Mouse (Mus musculus): ENCODE measurements around the gene Ephx1. TPM values are rescaled to one million over a fixed set of nuclear protein-coding genes. Genes with fewer than 3 reads are reported as not detected.
"Not testable (repeated sequence)": the region's sequence is repeated elsewhere in the genome, so short reads cannot be mapped to it uniquely, and the experiment has no call there.

Gene Ephx1
- polyA plus RNA-seq, 1 experiment from 2014 or later: 2.0 TPM

DNA sequence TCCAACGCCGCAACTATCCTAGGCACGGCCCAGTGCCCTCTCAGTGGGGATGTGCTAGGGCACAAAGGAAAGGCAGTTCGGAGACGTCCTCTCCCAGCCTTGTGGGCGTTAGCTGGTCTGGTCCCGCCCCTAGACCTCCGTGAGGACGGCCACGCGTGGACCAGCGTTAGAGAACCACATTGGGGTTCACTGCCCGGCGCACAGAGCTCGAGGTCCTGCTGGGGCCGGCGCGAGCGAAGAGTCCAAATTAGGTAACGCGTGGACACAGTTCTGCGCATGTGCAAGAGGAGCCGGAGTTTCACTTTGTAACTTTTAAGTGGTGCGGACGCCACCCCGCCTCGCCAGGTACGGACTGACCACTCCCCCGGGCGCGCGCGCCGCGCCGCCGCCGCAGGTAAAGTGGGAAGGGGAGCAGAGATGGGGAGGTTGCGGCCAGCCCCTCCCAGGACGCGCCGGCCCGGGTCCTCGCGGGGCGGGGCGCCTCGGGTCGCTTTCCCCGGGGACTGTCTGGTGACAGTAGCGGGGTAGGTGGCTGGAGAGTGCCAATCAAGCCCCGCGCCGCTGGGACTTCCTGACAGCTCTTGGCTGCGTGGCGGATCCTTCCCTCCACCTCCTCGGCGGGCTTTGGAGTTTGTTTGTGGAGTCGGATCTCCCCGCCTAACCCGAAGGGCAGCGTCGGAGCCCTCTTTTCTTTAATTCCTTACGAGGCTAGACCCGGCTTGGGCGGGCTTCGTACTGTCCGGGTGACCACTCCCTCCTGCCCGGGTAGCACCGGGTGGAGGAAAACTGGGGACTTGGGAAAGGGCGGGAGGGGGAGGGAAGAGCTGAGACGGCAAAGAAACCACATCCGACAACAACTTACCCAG lies 78.3 kb downstream of the Ephx1 start, which contains the start of gene Tmem63a:
Gene Tmem63a (plus strand): TSS at position 179 of the 866 bp plus-strand sequence.
- Histone ChIP-seq H3K9ac (replicated peaks) (peak within 1 kb of the TSS; percentile 53), H3K4me2 (replicated peaks) (peak within 1 kb of the TSS; percentile 96), H3K36me3 (no peaks in the 10 kb centered on the region), H3K4me3 (replicated peaks) (peak within 1 kb of the TSS; percentile 66), H3K27me3 (peaks cover 66% of the 10 kb centered on the region), H3K4me1 (replicated peaks) (peaks cover 25% of the 10 kb centered on the region), H3K27ac (no peak within 1 kb of the TSS), H3K9me3 (no peaks in the 10 kb centered on the region)
- peak; percentile 41 for ATAC-seq
- WGBS: under 1% methylated on average over 73 of the region's 73 CpGs

DNA sequence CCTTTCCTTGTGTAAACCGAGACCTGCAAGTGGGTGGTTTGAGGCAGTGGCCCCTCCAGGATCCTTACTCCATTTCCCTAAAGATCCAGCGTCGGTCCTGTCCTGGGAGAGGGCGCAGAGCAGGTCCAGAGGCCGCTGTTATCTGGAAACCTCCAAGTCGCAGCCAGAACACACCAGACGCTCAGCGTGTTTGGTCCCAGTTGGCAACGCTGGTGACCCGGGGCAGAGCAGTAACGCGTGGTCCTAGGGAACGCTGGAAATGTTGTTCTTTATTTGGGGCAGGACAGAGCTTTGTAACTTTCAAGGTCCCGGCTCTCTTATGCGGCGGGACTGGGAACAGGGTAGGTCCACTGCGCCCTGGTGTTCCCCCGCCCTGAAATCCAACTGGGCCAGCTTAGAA lies 79.0 kb downstream of the Ephx1 start:
- H3K4me1 ChIP-seq (replicated peaks): peaks cover 29% of the 10 kb centered on the region
- no peaks in the 10 kb centered on the region for H3K36me3 ChIP-seq
- H3K27me3 ChIP-seq: peaks cover 73% of the 10 kb centered on the region
- H3K4me2 ChIP-seq (replicated peaks): peak overlapping the region; percentile 96
- ATAC-seq: no peak; the same call in 1 of the 2 replicates
- H3K4me3 ChIP-seq (replicated peaks): peak overlapping the region; percentile 66
- H3K9me3 ChIP-seq: no peaks in the 10 kb centered on the region
- WGBS: 4% methylated on average over 18 of the region's 18 CpGs
- H3K27ac ChIP-seq: no peak overlapping the region
- H3K9ac ChIP-seq (replicated peaks): peak overlapping the region; percentile 53

DNA sequence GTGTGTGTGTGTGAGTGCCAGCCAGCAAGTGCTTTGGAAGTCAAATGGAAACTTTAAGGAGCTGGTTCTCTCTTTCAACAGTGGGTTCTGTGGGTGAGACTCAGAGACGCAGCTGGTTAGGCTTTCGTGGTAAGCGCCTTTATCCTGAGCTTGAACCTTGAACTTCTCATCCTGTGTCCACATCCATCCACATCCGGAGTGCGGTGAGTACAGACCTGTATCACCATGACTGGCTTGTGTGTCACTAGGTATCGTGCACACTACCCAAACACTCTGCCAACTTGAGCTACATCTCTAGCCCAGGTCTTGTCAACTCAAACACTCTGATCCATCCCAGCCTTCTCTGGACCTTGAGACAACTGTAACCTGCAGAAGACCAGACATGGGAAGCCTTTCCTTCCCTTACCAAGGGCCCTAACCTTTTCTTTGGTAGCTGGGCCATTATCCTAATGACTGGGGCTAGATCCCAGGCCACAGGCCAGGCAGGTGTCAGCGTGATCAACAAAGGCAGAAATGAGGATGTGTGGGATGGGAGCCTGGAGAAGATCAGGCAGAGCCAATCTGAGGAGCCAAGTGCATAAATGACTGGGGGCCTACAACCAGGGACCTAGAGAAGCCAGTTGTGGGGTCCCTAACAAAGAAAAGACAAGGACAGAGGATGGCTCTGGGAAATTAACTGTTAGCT lies 79.8 kb downstream of the Ephx1 start:
- Histone ChIP-seq H3K36me3 (no peaks in the 10 kb centered on the region), H3K9ac (replicated peaks) (no peak overlapping the region), H3K4me2 (replicated peaks) (no peak overlapping the region), H3K4me3 (replicated peaks) (no peak overlapping the region), H3K27ac (no peak overlapping the region), H3K27me3 (peaks cover 79% of the 10 kb centered on the region), H3K9me3 (no peaks in the 10 kb centered on the region), H3K4me1 (replicated peaks) (peaks cover 30% of the 10 kb centered on the region)
- ATAC-seq: no peak
- 89% methylated on average over 7 of the region's 7 CpGs for WGBS

DNA sequence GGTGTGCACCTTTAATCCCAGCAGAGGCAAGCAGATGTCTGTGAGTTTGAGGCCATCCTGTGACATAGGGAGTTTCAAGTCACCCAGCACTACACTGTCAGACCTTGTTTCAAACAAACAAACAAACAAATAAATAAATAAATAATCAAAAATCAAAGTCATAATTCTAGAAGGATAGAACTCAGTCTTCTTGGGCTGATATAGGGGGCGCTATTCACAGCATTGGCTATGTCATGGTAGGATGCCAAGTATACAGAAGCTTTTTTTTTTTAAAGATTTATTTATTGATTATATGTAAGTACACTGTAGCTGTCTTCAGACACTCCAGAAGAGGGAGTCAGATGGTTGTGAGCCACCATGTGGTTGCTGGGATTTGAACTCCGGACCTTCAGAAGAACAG lies 81.9 kb downstream of the Ephx1 start:
- ATAC-seq; H3K9ac ChIP-seq (replicated peaks); H3K4me3 ChIP-seq (replicated peaks); H3K36me3 ChIP-seq; H3K27ac ChIP-seq; H3K9me3 ChIP-seq; H3K4me2 ChIP-seq (replicated peaks): not testable (repeated sequence)
- Histone ChIP-seq H3K27me3 (peaks cover 84% of the 10 kb centered on the region), H3K4me1 (replicated peaks) (peaks cover 26% of the 10 kb centered on the region)
- WGBS: 69% methylated on average over 2 of the region's 2 CpGs

DNA sequence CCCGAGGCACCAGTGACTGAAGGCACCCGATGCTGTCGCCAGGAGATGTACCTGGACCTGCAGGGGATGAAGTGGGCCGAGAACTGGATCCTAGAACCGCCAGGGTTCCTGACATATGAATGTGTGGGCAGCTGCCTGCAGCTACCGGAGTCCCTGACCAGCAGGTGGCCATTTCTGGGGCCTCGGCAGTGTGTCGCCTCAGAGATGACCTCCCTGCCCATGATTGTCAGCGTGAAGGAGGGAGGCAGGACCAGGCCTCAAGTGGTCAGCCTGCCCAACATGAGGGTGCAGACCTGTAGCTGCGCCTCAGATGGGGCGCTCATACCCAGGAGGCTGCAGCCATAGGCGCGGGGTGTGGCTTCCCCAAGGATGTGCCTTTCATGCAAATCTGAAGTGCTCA lies 83.1 kb downstream of the Ephx1 start:
- 22% methylated on average over 13 of the region's 13 CpGs for WGBS
- not testable (repeated sequence) for H3K4me2 ChIP-seq (replicated peaks); H3K4me3 ChIP-seq (replicated peaks); H3K9ac ChIP-seq (replicated peaks); H3K27ac ChIP-seq; H3K9me3 ChIP-seq; H3K36me3 ChIP-seq; ATAC-seq
- Histone ChIP-seq H3K4me1 (replicated peaks) (peaks cover 25% of the 10 kb centered on the region), H3K27me3 (peaks cover 79% of the 10 kb centered on the region)

DNA sequence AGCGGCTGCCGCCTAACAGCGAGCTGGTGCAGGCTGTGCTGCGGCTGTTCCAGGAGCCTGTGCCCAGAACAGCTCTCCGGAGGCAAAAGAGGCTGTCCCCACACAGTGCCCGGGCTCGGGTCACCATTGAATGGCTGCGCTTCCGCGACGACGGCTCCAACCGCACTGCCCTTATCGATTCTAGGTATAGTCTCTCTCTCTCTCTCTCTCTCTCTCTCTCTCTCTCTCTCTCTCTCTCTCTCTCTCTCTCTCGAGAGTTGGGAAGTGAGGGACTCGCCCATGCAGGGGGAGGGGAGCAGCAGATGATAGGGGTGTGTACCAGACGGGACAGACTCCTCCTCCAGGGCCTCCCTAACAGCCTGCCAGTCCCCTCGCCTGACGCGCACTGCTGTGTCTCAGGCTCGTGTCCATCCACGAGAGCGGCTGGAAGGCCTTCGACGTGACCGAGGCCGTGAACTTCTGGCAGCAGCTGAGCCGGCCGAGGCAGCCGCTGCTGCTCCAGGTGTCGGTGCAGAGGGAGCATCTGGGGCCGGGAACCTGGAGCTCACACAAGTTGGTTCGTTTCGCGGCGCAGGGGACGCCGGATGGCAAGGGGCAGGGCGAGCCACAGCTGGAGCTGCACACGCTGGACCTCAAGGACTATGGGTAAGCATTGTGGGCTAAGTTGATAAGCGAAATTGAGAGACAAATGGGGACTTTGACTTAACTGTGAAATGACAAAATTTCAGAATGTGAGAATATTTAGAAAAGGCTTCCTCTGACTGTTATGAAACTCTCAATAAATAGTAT lies 83.9 kb downstream of the Ephx1 start:
- WGBS: 2% methylated on average over 41 of the region's 41 CpGs

DNA sequence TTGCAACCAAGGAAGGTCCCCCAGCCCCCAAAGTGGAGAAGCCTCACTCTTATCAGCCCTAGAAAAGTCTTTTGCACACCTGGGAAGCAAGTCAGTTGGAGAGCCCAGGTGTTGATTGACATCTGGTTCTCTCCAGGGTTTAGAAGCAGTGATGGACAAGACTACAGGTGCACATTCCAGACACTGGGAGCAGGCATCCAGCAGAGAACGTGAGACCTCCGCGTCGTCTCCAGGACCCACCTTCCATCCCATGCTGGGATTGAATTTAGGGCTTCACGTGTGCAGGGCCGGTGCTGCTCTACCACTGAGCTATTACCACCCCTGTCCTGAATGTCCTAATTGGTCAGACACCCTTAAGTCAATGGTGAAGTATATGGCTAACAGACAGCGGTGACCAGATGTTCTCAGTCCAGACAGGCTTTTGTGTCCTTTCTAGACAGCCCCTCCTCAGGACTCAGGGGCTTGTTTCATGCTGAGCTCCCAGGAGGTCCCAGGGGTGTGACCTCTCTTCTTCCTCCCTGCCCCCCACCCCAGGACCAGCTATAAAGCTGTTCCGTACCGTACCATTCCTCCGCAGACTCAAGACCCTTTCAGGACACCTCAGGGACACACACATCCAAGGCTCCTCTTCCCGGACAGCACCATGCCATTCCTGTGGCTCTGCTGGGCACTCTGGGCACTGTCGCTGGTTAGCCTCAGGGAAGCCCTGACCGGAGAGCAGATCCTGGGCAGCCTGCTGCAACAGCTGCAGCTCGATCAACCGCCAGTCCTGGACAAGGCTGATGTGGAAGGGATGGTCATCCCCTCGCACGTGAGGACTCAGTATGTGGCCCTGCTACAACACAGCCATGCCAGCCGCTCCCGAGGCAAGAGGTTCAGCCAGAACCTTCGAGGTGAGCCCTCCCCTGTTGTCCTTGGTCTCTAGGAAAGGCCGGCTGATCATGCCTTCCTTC lies 86.0 kb downstream of the Ephx1 start, which contains the start of gene Lefty1:
Gene Lefty1 (plus strand): TSS at position 556 of the 953 bp plus-strand sequence.
- WGBS: 14% methylated on average over 21 of the region's 21 CpGs
- no peak for ATAC-seq
- peaks cover 13% of the 10 kb centered on the region for H3K4me1 ChIP-seq (replicated peaks)

More for the DNA sequence above, 83.9 kb downstream of the Ephx1 start:
- H3K27ac ChIP-seq; H3K9me3 ChIP-seq; H3K9ac ChIP-seq (replicated peaks); H3K36me3 ChIP-seq: not testable (repeated sequence)
- ATAC-seq: 0 out of 2 replicates have a peak, but pooled peaks have one; percentile 66
- H3K4me1 ChIP-seq (replicated peaks): peaks cover 17% of the 10 kb centered on the region
- peaks cover 71% of the 10 kb centered on the region for H3K27me3 ChIP-seq
- H3K4me2 ChIP-seq (replicated peaks): peak overlapping the region; percentile 45
- peak overlapping the region; percentile 22 for H3K4me3 ChIP-seq (replicated peaks)

DNA sequence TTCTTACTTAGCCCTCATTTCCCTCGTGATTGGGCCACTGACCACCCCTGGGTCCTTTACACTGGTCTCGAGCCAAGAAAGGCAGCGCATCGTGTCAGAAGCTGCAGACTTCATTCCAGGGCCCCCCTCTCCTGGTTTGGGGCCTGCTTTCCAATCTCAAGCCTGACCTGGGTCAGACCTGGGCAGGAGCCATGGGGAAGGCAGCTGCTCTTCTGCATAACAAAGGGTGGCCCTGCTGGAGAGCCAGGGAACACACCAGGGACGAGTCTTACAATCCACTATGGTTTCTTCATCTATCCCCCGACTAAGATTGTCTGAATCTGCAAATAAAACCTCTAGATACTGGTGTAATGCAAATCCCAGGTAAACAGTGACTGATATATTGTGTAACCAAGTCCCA lies 87.0 kb downstream of the Ephx1 start:
- Histone ChIP-seq H3K4me2 (replicated peaks) (no peak overlapping the region), H3K9ac (replicated peaks) (no peak overlapping the region), H3K4me3 (replicated peaks) (no peak overlapping the region), H3K36me3 (no peaks in the 10 kb centered on the region), H3K4me1 (replicated peaks) (peaks cover 13% of the 10 kb centered on the region), H3K9me3 (no peaks in the 10 kb centered on the region), H3K27me3 (peaks cover 50% of the 10 kb centered on the region), H3K27ac (no peak overlapping the region)
- no peak for ATAC-seq
- 9% methylated on average over 6 of the region's 6 CpGs for WGBS

More for the DNA sequence above, 86.0 kb downstream of the Ephx1 start, which contains the start of gene Lefty1:
- Histone ChIP-seq H3K36me3 (no peaks in the 10 kb centered on the region), H3K27me3 (peaks cover 51% of the 10 kb centered on the region), H3K4me3 (replicated peaks) (no peak within 1 kb of the TSS), H3K27ac (no peak within 1 kb of the TSS), H3K9me3 (no peaks in the 10 kb centered on the region), H3K4me2 (replicated peaks) (no peak within 1 kb of the TSS), H3K9ac (replicated peaks) (0 out of 2 replicates have a peak within 1 kb of the TSS, but pooled peaks have one; percentile 23)

DNA sequence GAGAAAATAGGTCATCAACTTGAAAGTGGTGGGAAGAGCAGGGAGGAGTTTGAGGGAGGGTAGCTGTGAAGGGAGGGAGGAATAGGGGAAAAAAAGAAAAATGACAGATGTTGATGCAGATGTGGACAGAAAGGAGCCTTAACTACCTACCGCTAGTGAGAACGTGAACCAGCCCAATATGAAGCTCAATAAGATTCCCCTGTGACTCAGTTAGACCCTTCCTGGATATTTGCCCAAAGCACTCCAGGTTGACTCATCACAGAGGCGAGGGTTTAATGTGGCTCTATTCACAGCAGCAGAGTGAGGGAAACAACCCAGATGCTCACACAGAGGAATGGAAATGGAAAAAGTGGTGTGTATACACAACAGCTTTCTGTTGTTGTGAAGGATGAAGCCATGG lies 89.6 kb downstream of the Ephx1 start:
- Histone ChIP-seq H3K27me3 (peaks cover 30% of the 10 kb centered on the region), H3K36me3 (no peaks in the 10 kb centered on the region), H3K27ac (no peak overlapping the region), H3K4me2 (replicated peaks) (no peak overlapping the region), H3K9me3 (no peaks in the 10 kb centered on the region), H3K9ac (replicated peaks) (no peak overlapping the region), H3K4me1 (replicated peaks) (peaks cover 8% of the 10 kb centered on the region), H3K4me3 (replicated peaks) (no peak overlapping the region)
- ATAC-seq: no peak
- WGBS: 73% methylated on average over 3 of the region's 3 CpGs

DNA sequence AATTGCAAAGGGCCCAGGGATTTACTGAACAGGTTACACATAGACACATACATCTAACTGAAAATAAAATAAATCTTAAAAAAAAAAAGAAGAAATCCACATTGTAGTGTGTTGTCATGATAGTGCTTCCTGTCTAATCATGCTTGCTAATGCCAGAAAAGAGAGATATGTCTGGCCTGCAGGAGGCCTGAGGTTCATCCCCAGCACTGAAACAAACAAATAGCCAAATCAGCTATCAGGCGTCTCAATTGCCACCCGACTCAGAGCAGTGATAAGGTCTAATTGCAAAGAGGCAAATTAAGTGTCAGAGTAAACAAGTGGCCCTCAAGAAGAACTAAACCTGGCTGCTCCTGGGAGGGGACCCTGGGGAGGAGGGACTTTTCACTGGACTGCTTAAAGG lies 91.1 kb downstream of the Ephx1 start:
- WGBS: 76% methylated on average over 2 of the region's 2 CpGs
- Histone ChIP-seq H3K27ac (no peak overlapping the region), H3K4me2 (replicated peaks) (no peak overlapping the region), H3K9me3 (no peaks in the 10 kb centered on the region), H3K4me3 (replicated peaks) (no peak overlapping the region), H3K27me3 (peaks cover 15% of the 10 kb centered on the region), H3K9ac (replicated peaks) (no peak overlapping the region), H3K36me3 (no peaks in the 10 kb centered on the region), H3K4me1 (replicated peaks) (peaks cover 8% of the 10 kb centered on the region)
- ATAC-seq: no peak

DNA sequence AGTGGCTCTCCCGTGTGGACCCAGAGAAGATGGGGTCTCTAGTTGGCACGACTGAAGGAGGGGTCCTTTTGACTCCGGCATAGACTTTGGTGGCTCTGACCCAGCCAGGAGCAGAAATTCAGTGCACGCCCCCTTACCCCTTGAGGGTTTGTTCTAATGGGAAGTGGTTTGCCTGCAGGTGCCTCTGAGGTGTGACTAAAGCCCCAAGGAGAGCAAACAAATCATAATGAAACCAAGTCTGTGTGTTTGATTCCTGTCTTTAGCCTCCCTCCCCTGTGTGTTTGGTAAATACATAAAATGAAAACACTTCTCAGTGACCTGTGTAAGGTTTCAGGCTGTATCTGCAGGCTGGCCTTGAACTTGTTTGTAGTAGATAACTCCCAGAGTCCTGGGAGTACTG lies 94.4 kb downstream of the Ephx1 start:
- Histone ChIP-seq H3K9me3 (no peaks in the 10 kb centered on the region), H3K4me2 (replicated peaks) (no peak overlapping the region), H3K4me3 (replicated peaks) (no peak overlapping the region), H3K4me1 (replicated peaks) (no peaks in the 10 kb centered on the region), H3K9ac (replicated peaks) (no peak overlapping the region), H3K27me3 (no peaks in the 10 kb centered on the region), H3K27ac (no peak overlapping the region), H3K36me3 (no peaks in the 10 kb centered on the region)
- WGBS: 76% methylated on average over 4 of the region's 4 CpGs
- no peak for ATAC-seq
